Comparison of ENCODE assay signal across 14 mouse cellular contexts in the genomic region with DNA sequence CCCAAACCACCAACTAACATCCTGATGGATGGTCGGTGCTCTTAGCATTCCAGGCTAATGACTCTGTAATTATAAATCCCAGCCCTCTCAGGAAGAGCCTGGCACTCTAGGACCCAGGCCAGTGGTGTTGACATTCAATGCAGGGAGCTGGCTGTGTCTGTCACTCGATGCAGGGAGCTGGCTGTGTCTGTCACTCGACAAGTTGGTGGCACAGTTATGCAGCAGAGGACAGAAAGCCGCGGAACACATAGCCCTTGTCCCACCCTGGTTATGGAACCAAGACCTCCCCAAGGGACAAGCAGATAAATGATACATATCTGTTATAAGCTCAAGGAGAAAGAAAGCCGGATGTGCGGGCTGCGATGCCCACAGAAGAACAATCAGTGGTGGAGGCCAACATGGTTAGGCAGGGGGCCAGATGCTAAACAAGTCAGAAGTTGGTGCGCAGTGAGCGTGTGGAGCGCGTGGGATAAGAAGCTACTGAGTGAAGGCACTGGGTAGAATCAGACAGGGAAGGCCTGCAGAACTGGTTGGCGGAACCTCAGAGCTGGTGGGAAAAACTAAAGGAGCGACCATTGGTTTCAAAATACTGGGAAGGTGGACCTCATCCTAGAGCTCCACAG. TPM values are rescaled to one million over a fixed set of nuclear protein-coding genes. Genes with fewer than 3 reads are reported as not detected.
A peak's percentile ranks its signal among the peaks of the same experiment; 100 is the strongest.
DNase-seq lines count a peak whose midpoint lies in the region; ATAC-seq lines count a peak whose summit lies in the region.
"Had no signal": no experiment of that assay in that cellular context is flagged by ENCODE, and none has a peak within 500 bp of the region (broad histone marks: within the 10 kb centered on the region; RNA-seq: fewer than 3 reads in every experiment).

No protein-coding gene starts in this region.

- no peaks in the 10 kb centered on the region for H3K9me3 ChIP-seq in kidney, embryonic 15.5 days (replicated peaks)
- no peaks in the 10 kb centered on the region for H3K9me3 ChIP-seq in embryonic facial prominence, embryonic 13.5 days
- no peaks in the 10 kb centered on the region for H3K9me3 ChIP-seq in limb, embryonic 13.5 days
- H3K9me3 ChIP-seq: liver, embryonic 12.5 days; midbrain, embryonic 12.5 days had no signal

- H3K36me3 ChIP-seq in kidney, embryonic 15.5 days, result no peaks in the 10 kb centered on the region; the same call in 1 of the 2 replicates
- H3K36me3 ChIP-seq in embryonic facial prominence, embryonic 13.5 days, result peaks cover 24% of the 10 kb centered on the region; the same call in 1 of the 2 replicates
- H3K36me3 ChIP-seq in limb, embryonic 13.5 days, result no peaks in the 10 kb centered on the region; the same call in none of the 2 replicates
- H3K36me3 ChIP-seq: liver, embryonic 12.5 days; midbrain, embryonic 12.5 days had no signal

- no peak overlapping the region for H3K9ac ChIP-seq in kidney, embryonic 15.5 days
- H3K9ac ChIP-seq in embryonic facial prominence, embryonic 13.5 days, result no peak overlapping the region
- H3K9ac ChIP-seq in limb, embryonic 13.5 days, result no peak overlapping the region
- H3K9ac ChIP-seq: liver, embryonic 12.5 days; midbrain, embryonic 12.5 days had no signal

- no peak overlapping the region for H3K4me3 ChIP-seq in kidney, embryonic 15.5 days (replicated peaks)
- no peak overlapping the region for H3K4me3 ChIP-seq in embryonic facial prominence, embryonic 13.5 days
- H3K4me3 ChIP-seq in limb, embryonic 13.5 days, result no peak overlapping the region
- H3K4me3 ChIP-seq: liver, embryonic 12.5 days; midbrain, embryonic 12.5 days had no signal

- peak overlapping the region; percentile 18; the same call in 1 of the 2 replicates for H3K27ac ChIP-seq in kidney, embryonic 15.5 days
- peak overlapping the region; percentile 51 for H3K27ac ChIP-seq in embryonic facial prominence, embryonic 13.5 days
- no peak overlapping the region; the same call in 1 of the 2 replicates for H3K27ac ChIP-seq in limb, embryonic 13.5 days
- H3K27ac ChIP-seq: liver, embryonic 12.5 days; midbrain, embryonic 12.5 days had no signal

- 67% methylated on average over 14 of the region's 14 CpGs for WGBS in kidney, embryonic 15.5 days
- WGBS in embryonic facial prominence, embryonic 13.5 days, result 56% methylated on average over 14 of the region's 14 CpGs
- WGBS in limb, embryonic 13.5 days, result 62% methylated on average over 14 of the region's 14 CpGs

- no peaks in the 10 kb centered on the region for H3K27me3 ChIP-seq in kidney, embryonic 15.5 days
- H3K27me3 ChIP-seq in embryonic facial prominence, embryonic 13.5 days, result no peaks in the 10 kb centered on the region
- no peaks in the 10 kb centered on the region for H3K27me3 ChIP-seq in limb, embryonic 13.5 days
- H3K27me3 ChIP-seq: liver, embryonic 12.5 days; midbrain, embryonic 12.5 days had no signal

- no peak overlapping the region for H3K4me2 ChIP-seq in kidney, embryonic 15.5 days
- peak overlapping the region; percentile 10; the same call in 1 of the 2 replicates for H3K4me2 ChIP-seq in embryonic facial prominence, embryonic 13.5 days
- no peak overlapping the region for H3K4me2 ChIP-seq in limb, embryonic 13.5 days (replicated peaks)
- H3K4me2 ChIP-seq: liver, embryonic 12.5 days; midbrain, embryonic 12.5 days had no signal

- DNase-seq in embryo, embryonic 10 days (ENCODE audit: low spot score), result peak; percentile 25
- no peak for DNase-seq in embryo, embryonic 11 days
- DNase-seq in kidney, postnatal 4 days, result no peak
- DNase-seq in gastrocnemius, adult 8-10 months (ENCODE audit: low spot score in 2 of 2), result no peak
- DNase-seq in retina, embryonic 14.5 days (ENCODE audit: low spot score), result no peak
- DNase-seq: adrenal gland, adult 8-10 months; gastrocnemius, postnatal 25 days; kidney, adult 2 months had no signal

- ATAC-seq in kidney, embryonic 15.5 days (replicated peaks; ENCODE audit: low FRiP score), result no peak
- no peak for ATAC-seq in embryonic facial prominence, embryonic 13.5 days (ENCODE audit: insufficient number of reproducible peaks, insufficient read depth, low FRiP score, low TSS enrichment, low read depth)
- ATAC-seq in limb, embryonic 13.5 days (ENCODE audit: low FRiP score, low read depth), result 0 out of 2 replicates have a peak, but pooled peaks have one; percentile 20
- ATAC-seq: liver, embryonic 12.5 days had no signal

- H3K4me1 ChIP-seq in kidney, embryonic 15.5 days, result peaks cover 69% of the 10 kb centered on the region
- peaks cover 51% of the 10 kb centered on the region for H3K4me1 ChIP-seq in embryonic facial prominence, embryonic 13.5 days
- peaks cover 43% of the 10 kb centered on the region for H3K4me1 ChIP-seq in limb, embryonic 13.5 days

RNA-seq across cellular contexts. Expression of a gene that starts 33.7 kb away (rescaled TPM):
- 35.2 and 38.2 TPM in 2 replicates for polyA plus RNA-seq in kidney, embryonic 15.5 days (2015; fragmentation: Nextera tagmentation; extraction: Ambion mirVana)
- 59.2 and 63.7 TPM in 2 replicates for polyA plus RNA-seq in embryonic facial prominence, embryonic 13.5 days (2015; fragmentation: Nextera tagmentation; extraction: Ambion mirVana)
- 46.8 and 47.3 TPM in 2 replicates for polyA plus RNA-seq in limb, embryonic 13.5 days (2015; fragmentation: Nextera tagmentation; extraction: Ambion mirVana)
- 1 to 10 TPM; 3.0 to 5.0 (median 4.2) TPM for total RNA-seq in gastrocnemius, adult 8-10 months (2022)
- total RNA-seq: MEL had no signal
